Mouse (Mus musculus): Measurements from ENCODE around the gene Wdr63.
"Not testable (repeated sequence)": the region's sequence is repeated elsewhere in the genome, so short reads cannot be mapped to it uniquely, and the experiment has no call there.

The Wdr63 gene

GRCm38 (mm10) chr3:146011544-146012218 is 96.2 kb downstream of the Wdr63 start:
- no peak for DNase-seq (ENCODE audit: inconsistent ontology term)

GRCm38 (mm10) chr3:146010751-146011150 is 97.2 kb downstream of the Wdr63 start:
- peak; percentile 13 for DNase-seq (ENCODE audit: inconsistent ontology term)

GRCm38 (mm10) chr3:146009859-146010645 is 97.9 kb downstream of the Wdr63 start:
- DNase-seq (ENCODE audit: inconsistent ontology term): peak; percentile 76

DNA sequence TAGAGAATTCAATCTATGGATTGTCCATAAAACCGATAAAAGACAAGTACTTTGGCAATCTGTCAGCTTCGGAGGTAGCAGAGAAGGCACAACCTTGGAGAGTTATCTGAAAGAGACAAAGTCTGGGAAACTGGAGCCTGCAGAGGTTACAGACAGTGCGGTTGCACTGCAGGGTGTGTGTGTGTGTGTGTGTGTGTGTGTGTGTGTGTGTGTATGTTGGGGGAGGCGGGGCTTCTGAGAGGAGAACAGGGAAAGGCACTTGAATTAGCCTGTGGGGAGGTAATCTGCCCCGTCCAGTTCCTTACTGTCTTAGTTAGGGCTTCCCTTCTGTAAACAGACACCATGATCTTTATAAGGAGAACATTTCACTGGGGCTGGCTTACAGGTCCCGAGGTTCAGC is 100.1 kb downstream of the Wdr63 start:
- DNase-seq (ENCODE audit: inconsistent ontology term): no peak

GRCm38 (mm10) chr3:146004347-146005051 is 103.4 kb downstream of the Wdr63 start:
- DNase-seq (ENCODE audit: inconsistent ontology term): no peak

DNA sequence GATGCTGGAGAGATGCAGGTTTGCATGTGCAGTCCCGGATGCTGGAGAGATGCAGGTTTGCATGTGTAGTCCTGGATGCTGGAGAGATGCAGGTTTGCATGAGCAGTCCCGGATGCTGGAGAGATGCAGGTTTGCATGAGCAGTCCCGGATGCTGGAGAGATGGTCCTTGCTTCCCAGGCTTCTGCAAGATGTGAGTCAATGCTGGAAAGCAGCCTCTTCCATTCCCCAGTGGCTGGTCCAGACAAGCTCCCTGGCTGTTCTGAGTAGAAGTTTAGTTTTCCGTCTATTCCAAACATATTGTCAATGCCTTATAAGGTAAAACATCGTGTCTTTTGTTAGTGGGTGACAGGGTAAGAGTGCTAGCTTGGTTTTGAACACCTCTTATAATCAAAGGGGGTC is 111.4 kb downstream of the Wdr63 start:
- DNase-seq (ENCODE audit: inconsistent ontology term): not testable (repeated sequence)

GRCm38 (mm10) chr3:145995489-145995888 is 112.4 kb downstream of the Wdr63 start:
- no peak for DNase-seq (ENCODE audit: inconsistent ontology term)

- DNase-seq (ENCODE audit: inconsistent ontology term): no peak
These were observed 114.3 kb downstream of the Wdr63 start for GRCm38 (mm10) chr3:145993481-145994201.

GRCm38 (mm10) chr3:145992796-145993195 is 115.1 kb downstream of the Wdr63 start:
- no peak for DNase-seq (ENCODE audit: inconsistent ontology term)

DNA sequence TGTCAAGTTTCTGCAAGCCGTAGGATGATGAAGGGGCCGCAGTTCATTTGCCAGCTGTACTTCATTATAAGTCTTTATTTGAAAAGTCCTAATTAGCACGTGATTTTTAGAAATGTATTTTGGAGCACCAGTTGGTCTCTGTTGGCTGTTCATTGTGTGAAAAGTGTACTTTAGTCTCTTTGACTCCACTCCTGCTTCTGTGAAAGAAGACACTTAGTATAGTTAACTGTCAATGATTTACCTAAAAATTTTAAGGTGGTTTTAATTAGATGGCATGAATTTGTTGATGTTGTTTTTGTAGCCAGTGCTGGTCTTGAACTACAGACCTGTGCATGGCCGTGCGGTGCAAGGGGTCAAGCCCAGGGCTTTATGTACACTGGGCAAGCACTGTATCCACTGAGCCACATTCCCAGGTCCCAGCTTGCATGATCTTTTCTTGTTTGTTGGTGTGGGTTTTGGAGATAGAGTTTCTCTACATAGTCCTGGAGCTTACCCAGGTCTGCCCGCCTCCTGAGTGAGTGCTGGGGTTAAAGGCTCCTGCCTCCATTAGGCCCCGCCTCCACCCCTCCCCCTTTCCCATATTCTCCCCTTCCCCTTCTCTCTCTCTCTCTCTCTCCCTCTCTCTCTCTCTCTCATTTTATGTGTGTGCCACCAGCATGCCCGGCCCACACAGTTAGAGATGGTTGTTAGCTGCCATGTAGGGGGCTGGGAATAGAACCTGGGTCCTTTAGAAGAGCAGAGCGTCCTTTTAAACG is 115.8 kb downstream of the Wdr63 start:
- DNase-seq (ENCODE audit: inconsistent ontology term): no peak

DNA sequence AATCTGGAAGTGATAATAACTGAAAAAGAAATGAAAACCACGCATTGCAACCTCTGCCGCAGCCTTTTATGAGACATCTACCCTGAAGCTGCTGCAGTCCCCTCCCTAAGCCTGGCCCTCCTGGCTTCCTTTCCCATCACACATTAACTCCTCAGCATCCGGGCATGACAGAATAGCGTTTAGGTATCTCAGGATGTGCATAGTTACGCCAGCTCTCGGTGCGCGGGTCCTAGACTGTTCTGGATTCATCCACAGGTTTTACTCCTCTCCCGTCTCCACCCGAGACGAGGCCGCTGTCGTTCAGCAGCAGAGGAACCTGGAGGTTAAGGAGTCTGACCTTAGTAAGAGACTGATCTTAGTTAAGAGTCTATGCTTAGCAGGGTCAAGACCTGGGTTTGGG is 116.8 kb downstream of the Wdr63 start:
- DNase-seq (ENCODE audit: inconsistent ontology term): no peak
